Mouse (Mus musculus) midbrain, embryonic 13.5 days (tissue): ENCODE data around the gene Slc1a1. TPM values are rescaled to one million over a fixed set of nuclear protein-coding genes. Genes with fewer than 3 reads are reported as not detected.

Experiments
- ATAC-seq: fragments of 200-750 bp; cut with Nextera tagmentation; 2 replicates; pipeline ENCODE4 v1.8.0; 2017; ENCODE audit warnings: mild to moderate bottlenecking, moderate TSS enrichment, moderate library complexity
- H3K27ac ChIP-seq: fragments of 300-500 bp; sonication (generic); 2 replicates; pipeline ENCODE4 v1.5.1; 2015; ENCODE audit warnings: inconsistent platforms, mild to moderate bottlenecking, moderate library complexity
- H3K27me3 ChIP-seq: fragments of 300-500 bp; sonication (generic); 2 replicates; pipeline ENCODE4 v1.6.1; 2015; ENCODE audit warnings: mild to moderate bottlenecking, inconsistent platforms
- H3K36me3 ChIP-seq: fragments of 300-500 bp; sonication (generic); 2 replicates; pipeline ENCODE4 v1.6.1; 2015; ENCODE audit warnings: mild to moderate bottlenecking, inconsistent platforms
- H3K4me1 ChIP-seq: fragments of 300-500 bp; sonication (generic); replicated peaks from 2 replicates; pipeline ENCODE4 v1.6.1; 2015; ENCODE audit warnings: inconsistent platforms
- H3K4me2 ChIP-seq: fragments of 300-500 bp; sonication (generic); replicated peaks from 2 replicates; pipeline ENCODE4 v1.6.1; 2015; ENCODE audit warnings: moderate library complexity, mild to moderate bottlenecking, inconsistent platforms
- H3K4me3 ChIP-seq: fragments of 300-500 bp; sonication (generic); replicated peaks from 2 replicates; pipeline ENCODE4 v1.5.1; 2015; ENCODE audit warnings: mild to moderate bottlenecking, inconsistent platforms
- H3K9ac ChIP-seq: fragments of 300-500 bp; sonication (generic); replicated peaks from 2 replicates; pipeline ENCODE4 v1.6.1; 2015; ENCODE audit warnings: mild to moderate bottlenecking, inconsistent platforms
- H3K9me3 ChIP-seq: fragments of 300-500 bp; sonication (generic); 2 replicates; pipeline ENCODE4 v1.6.1; 2016; ENCODE audit warnings: mild to moderate bottlenecking, inconsistent platforms
- WGBS: fragments of 180-500 bp; shearing (Covaris S2); methylation state at CpG from one replicate; pipeline ENCODE4 v1.1.7; 2015; 5-methylcytosine and 5-hydroxymethylcytosine counted together
- polyA plus RNA-seq: library from polyadenylated mRNA; unstranded; fragments of >200 nt; fragmentation: Nextera tagmentation; extraction: Ambion mirVana; gene quantifications from 2 replicates; pipeline ENCODE4 v1.2.1, GENCODE M21; 2015

Slc1a1 gene
- polyA plus RNA-seq, 1 experiment from 2014 or later = 13.1 TPM

- peaks cover 6% of the 10 kb centered on the region; the same call in 1 of the 2 replicates for H3K9me3 ChIP-seq
- no peak overlapping the region for H3K4me3 ChIP-seq
- H3K4me2 ChIP-seq = no peak overlapping the region
- no peak overlapping the region for H3K27ac ChIP-seq
- H3K9ac ChIP-seq = no peak overlapping the region
- no peak for ATAC-seq
- peaks cover 14% of the 10 kb centered on the region for H3K4me1 ChIP-seq
- no peaks in the 10 kb centered on the region for H3K36me3 ChIP-seq
- peaks cover 15% of the 10 kb centered on the region for H3K27me3 ChIP-seq
These were observed 3.5 kb upstream of the Slc1a1 start for GRCm38 (mm10) chr19:28831324-28831723.

GRCm38 (mm10) chr19:28832605-28833004 is 2.2 kb upstream of the Slc1a1 start:
- Histone ChIP-seq H3K4me2 (no peak overlapping the region), H3K9ac (no peak overlapping the region), H3K36me3 (no peaks in the 10 kb centered on the region), H3K4me1 (peaks cover 11% of the 10 kb centered on the region), H3K9me3 (peaks cover 6% of the 10 kb centered on the region; the same call in 1 of the 2 replicates), H3K27ac (no peak overlapping the region), H3K27me3 (peaks cover 23% of the 10 kb centered on the region), H3K4me3 (no peak overlapping the region)
- ATAC-seq = no peak
- WGBS = 94% methylated on average over 3 of the region's 3 CpGs

- Histone ChIP-seq H3K9ac (peak overlapping the region; percentile 69), H3K36me3 (no peaks in the 10 kb centered on the region), H3K4me1 (peaks cover 5% of the 10 kb centered on the region), H3K9me3 (peaks cover 6% of the 10 kb centered on the region; the same call in 1 of the 2 replicates), H3K4me3 (peak overlapping the region; percentile 63), H3K27ac (no peak overlapping the region), H3K4me2 (peak overlapping the region; percentile 86), H3K27me3 (peaks cover 23% of the 10 kb centered on the region)
- WGBS = 7% methylated on average over 10 of the region's 10 CpGs
- ATAC-seq = peak; percentile 65
These were observed 461 bp upstream of the Slc1a1 start for GRCm38 (mm10) chr19:28834388-28834787.

- peaks cover 23% of the 10 kb centered on the region for H3K27me3 ChIP-seq
- H3K4me3 ChIP-seq = peak overlapping the region; percentile 63
- peak overlapping the region; percentile 86 for H3K4me2 ChIP-seq
- no peak overlapping the region for H3K27ac ChIP-seq
- H3K9ac ChIP-seq = peak overlapping the region; percentile 69
- 12% methylated on average over 9 of the region's 9 CpGs for WGBS
- peak; percentile 57; the same call in 1 of the 2 replicates for ATAC-seq
- peaks cover 6% of the 10 kb centered on the region; the same call in 1 of the 2 replicates for H3K9me3 ChIP-seq
- peaks cover 5% of the 10 kb centered on the region for H3K4me1 ChIP-seq
- no peaks in the 10 kb centered on the region for H3K36me3 ChIP-seq
These were observed 633 bp downstream of the Slc1a1 start for GRCm38 (mm10) chr19:28835500-28835864.

- Histone ChIP-seq H3K9me3 (peaks cover 2% of the 10 kb centered on the region; the same call in 1 of the 2 replicates), H3K9ac (no peak overlapping the region), H3K27ac (no peak overlapping the region), H3K27me3 (peaks cover 25% of the 10 kb centered on the region), H3K4me1 (peaks cover 5% of the 10 kb centered on the region), H3K4me2 (peak overlapping the region; percentile 86), H3K4me3 (peak overlapping the region; percentile 63), H3K36me3 (no peaks in the 10 kb centered on the region)
- ATAC-seq = no peak
- 68% methylated on average over 3 of the region's 3 CpGs for WGBS
These were observed 1.3 kb downstream of the Slc1a1 start for GRCm38 (mm10) chr19:28836116-28836515.

- ATAC-seq = no peak
- Histone ChIP-seq H3K27ac (no peak overlapping the region), H3K4me2 (no peak overlapping the region), H3K27me3 (peaks cover 25% of the 10 kb centered on the region), H3K9me3 (no peaks in the 10 kb centered on the region), H3K9ac (no peak overlapping the region), H3K4me1 (peaks cover 5% of the 10 kb centered on the region), H3K4me3 (no peak overlapping the region), H3K36me3 (no peaks in the 10 kb centered on the region)
- WGBS = 76% methylated on average over 11 of the region's 11 CpGs
These were observed 2.0 kb downstream of the Slc1a1 start for GRCm38 (mm10) chr19:28836651-28837410.

- H3K4me3 ChIP-seq = no peak overlapping the region
- no peaks in the 10 kb centered on the region for H3K9me3 ChIP-seq
- no peaks in the 10 kb centered on the region for H3K36me3 ChIP-seq
- no peak overlapping the region for H3K4me2 ChIP-seq
- peaks cover 19% of the 10 kb centered on the region for H3K27me3 ChIP-seq
- 77% methylated on average over 2 of the region's 2 CpGs for WGBS
- H3K9ac ChIP-seq = no peak overlapping the region
- no peak for ATAC-seq
- peaks cover 5% of the 10 kb centered on the region for H3K4me1 ChIP-seq
- no peak overlapping the region for H3K27ac ChIP-seq
These were observed 3.9 kb downstream of the Slc1a1 start for GRCm38 (mm10) chr19:28838796-28839195.

- Histone ChIP-seq H3K27me3 (0 out of 2 replicates have a peak, but pooled peaks cover 2% of the 10 kb centered on the region), H3K36me3 (no peaks in the 10 kb centered on the region), H3K4me1 (0 out of 2 replicates have a peak, but pooled peaks cover 4% of the 10 kb centered on the region), H3K4me2 (no peak overlapping the region), H3K9ac (no peak overlapping the region), H3K4me3 (no peak overlapping the region), H3K9me3 (no peaks in the 10 kb centered on the region), H3K27ac (no peak overlapping the region)
- no peak for ATAC-seq
- WGBS = 75% methylated on average over 8 of the region's 8 CpGs
These were observed 10.3 kb downstream of the Slc1a1 start for GRCm38 (mm10) chr19:28844946-28845710.

GRCm38 (mm10) chr19:28850510-28850909 is 15.7 kb downstream of the Slc1a1 start:
- no peaks in the 10 kb centered on the region for H3K9me3 ChIP-seq
- no peak overlapping the region for H3K4me2 ChIP-seq
- no peaks in the 10 kb centered on the region for H3K36me3 ChIP-seq
- no peaks in the 10 kb centered on the region for H3K4me1 ChIP-seq
- 97% methylated on average over 3 of the region's 3 CpGs for WGBS
- H3K4me3 ChIP-seq = no peak overlapping the region
- H3K27ac ChIP-seq = no peak overlapping the region
- H3K27me3 ChIP-seq = no peaks in the 10 kb centered on the region
- no peak for ATAC-seq
- no peak overlapping the region for H3K9ac ChIP-seq

- no peak overlapping the region for H3K4me3 ChIP-seq
- H3K27ac ChIP-seq = no peak overlapping the region
- no peaks in the 10 kb centered on the region for H3K9me3 ChIP-seq
- no peak overlapping the region for H3K4me2 ChIP-seq
- no peaks in the 10 kb centered on the region for H3K4me1 ChIP-seq
- H3K27me3 ChIP-seq = no peaks in the 10 kb centered on the region
- ATAC-seq = no peak
- no peak overlapping the region for H3K9ac ChIP-seq
- no peaks in the 10 kb centered on the region for H3K36me3 ChIP-seq
- 84% methylated on average over 3 of the region's 3 CpGs for WGBS
These were observed 17.2 kb downstream of the Slc1a1 start for GRCm38 (mm10) chr19:28852001-28852400.

GRCm38 (mm10) chr19:28854831-28855230 is 20.0 kb downstream of the Slc1a1 start:
- Histone ChIP-seq H3K4me3 (no peak overlapping the region), H3K27me3 (no peaks in the 10 kb centered on the region), H3K4me2 (no peak overlapping the region), H3K4me1 (no peaks in the 10 kb centered on the region), H3K27ac (no peak overlapping the region), H3K9me3 (no peaks in the 10 kb centered on the region), H3K9ac (no peak overlapping the region), H3K36me3 (no peaks in the 10 kb centered on the region)
- 79% methylated on average over 1 of the region's 1 CpGs for WGBS
- no peak for ATAC-seq

GRCm38 (mm10) chr19:28860246-28860645 is 25.4 kb downstream of the Slc1a1 start:
- Histone ChIP-seq H3K36me3 (no peaks in the 10 kb centered on the region), H3K9me3 (no peaks in the 10 kb centered on the region), H3K27ac (no peak overlapping the region), H3K4me1 (no peaks in the 10 kb centered on the region), H3K4me3 (no peak overlapping the region), H3K4me2 (no peak overlapping the region), H3K9ac (no peak overlapping the region), H3K27me3 (no peaks in the 10 kb centered on the region)
- ATAC-seq = no peak
- WGBS = 86% methylated on average over 2 of the region's 2 CpGs
